Comparison of ENCODE assay signal across 20 mouse cellular contexts in the genomic region with DNA sequence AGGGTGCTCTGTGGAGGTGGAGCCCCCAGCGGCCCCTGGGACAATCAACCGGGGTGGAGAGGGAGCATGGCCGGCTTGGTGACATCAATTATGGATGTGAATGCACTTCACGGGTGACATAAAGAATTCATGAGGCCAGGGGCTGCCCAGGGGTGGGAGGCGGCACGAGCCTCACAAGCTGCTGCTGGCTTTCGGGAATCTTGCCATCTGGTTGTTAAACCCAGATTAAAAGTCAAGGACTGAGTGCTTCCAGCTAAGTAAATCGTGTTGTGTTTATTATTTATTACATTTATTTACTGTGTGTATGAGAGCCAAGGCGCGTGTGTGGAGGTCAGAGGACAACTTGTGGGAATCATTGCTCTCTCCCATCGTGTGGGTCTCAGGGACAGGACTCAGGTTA. TPM values are rescaled to one million over a fixed set of nuclear protein-coding genes. Genes with fewer than 3 reads are reported as not detected.
DNase-seq lines count a peak whose midpoint lies in the region; ATAC-seq and TF ChIP-seq lines count a peak whose summit lies in the region.
"Had no signal": no experiment of that assay in that cellular context is flagged by ENCODE, and none has a peak within 500 bp of the region (broad histone marks: within the 10 kb centered on the region; RNA-seq: fewer than 3 reads in every experiment).

No protein-coding gene starts in this region.

- DNase-seq in adrenal gland, postnatal 14 days, result peak; percentile 49
- DNase-seq in adrenal gland, postnatal 4 days (ENCODE audit: low spot score in 2 of 2), result no peak
- no peak for DNase-seq in lung, postnatal 0 days (ENCODE audit: low spot score)
- DNase-seq in hindbrain, postnatal 0 days (ENCODE audit: low spot score), result peak; percentile 30
- no peak for DNase-seq in thymus, postnatal 36 days
- no peak for DNase-seq in frontal cortex, postnatal 25 days (ENCODE audit: low spot score in 2 of 2)
- DNase-seq: cerebellum, adult 11 months; cerebellum, postnatal 36 days; heart, adult 11 months; kidney, adult 9 months; spleen, adult 18-20 months; thymus, adult 2 months had no signal

- H3K9me3 ChIP-seq in lung, embryonic 16.5 days (ENCODE audit: control insufficient read depth, low read length), result no peaks in the 10 kb centered on the region
- H3K9me3 ChIP-seq in lung, postnatal 0 days (ENCODE audit: low read length), result no peaks in the 10 kb centered on the region
- H3K9me3 ChIP-seq in hindbrain, postnatal 0 days (ENCODE audit: low read length), result no peaks in the 10 kb centered on the region
- no peaks in the 10 kb centered on the region for H3K9me3 ChIP-seq in neural tube, embryonic 14.5 days (ENCODE audit: control insufficient read depth, low read length)
- H3K9me3 ChIP-seq: forebrain, embryonic 15.5 days; limb, embryonic 12.5 days; liver, embryonic 15.5 days had no signal

- no peak for TF ChIP-seq EP300 in lung, postnatal 0 days (IDR thresholded peaks at IDR 0.05)

- 50% methylated on average over 11 of the region's 11 CpGs for WGBS in lung, embryonic 16.5 days
- WGBS in lung, postnatal 0 days, result 57% methylated on average over 11 of the region's 11 CpGs
- 29% methylated on average over 11 of the region's 11 CpGs for WGBS in hindbrain, postnatal 0 days
- 18% methylated on average over 11 of the region's 11 CpGs for WGBS in neural tube, embryonic 14.5 days

- no peak overlapping the region for H3K4me2 ChIP-seq in lung, embryonic 16.5 days (ENCODE audit: low read depth, low read length)
- H3K4me2 ChIP-seq in lung, postnatal 0 days (replicated peaks; ENCODE audit: low read depth, low read length), result no peak overlapping the region
- H3K4me2 ChIP-seq in hindbrain, postnatal 0 days (ENCODE audit: low read depth, low read length), result no peak overlapping the region
- H3K4me2 ChIP-seq in neural tube, embryonic 14.5 days (ENCODE audit: low read depth, low read length), result no peak overlapping the region
- H3K4me2 ChIP-seq: forebrain, embryonic 15.5 days; limb, embryonic 12.5 days; liver, embryonic 15.5 days had no signal

- H3K36me3 ChIP-seq in lung, embryonic 16.5 days (ENCODE audit: control insufficient read depth, insufficient read depth, low read length), result no peaks in the 10 kb centered on the region
- no peaks in the 10 kb centered on the region for H3K36me3 ChIP-seq in lung, postnatal 0 days (ENCODE audit: insufficient read depth, low read length)
- no peaks in the 10 kb centered on the region for H3K36me3 ChIP-seq in hindbrain, postnatal 0 days (ENCODE audit: insufficient read depth, low read length)
- no peaks in the 10 kb centered on the region for H3K36me3 ChIP-seq in neural tube, embryonic 14.5 days (ENCODE audit: control insufficient read depth, insufficient read depth, low read length)
- H3K36me3 ChIP-seq: forebrain, embryonic 15.5 days; limb, embryonic 12.5 days; liver, embryonic 15.5 days had no signal

- H3K4me3 ChIP-seq in lung, embryonic 16.5 days (ENCODE audit: low read length), result no peak overlapping the region
- no peak overlapping the region for H3K4me3 ChIP-seq in lung, postnatal 0 days (ENCODE audit: low read depth, low read length)
- no peak overlapping the region for H3K4me3 ChIP-seq in hindbrain, postnatal 0 days (ENCODE audit: low read length)
- no peak overlapping the region for H3K4me3 ChIP-seq in neural tube, embryonic 14.5 days (ENCODE audit: low read depth, low read length)
- H3K4me3 ChIP-seq: forebrain, embryonic 15.5 days; limb, embryonic 12.5 days; liver, embryonic 15.5 days had no signal

- peaks cover 16% of the 10 kb centered on the region for H3K4me1 ChIP-seq in lung, embryonic 16.5 days (replicated peaks; ENCODE audit: control insufficient read depth, insufficient read depth, low read length)
- peaks cover 10% of the 10 kb centered on the region; the same call in 1 of the 2 replicates for H3K4me1 ChIP-seq in lung, postnatal 0 days (ENCODE audit: insufficient read depth, low read depth, low read length)
- peaks cover 12% of the 10 kb centered on the region for H3K4me1 ChIP-seq in hindbrain, postnatal 0 days (ENCODE audit: insufficient read depth, low read length)
- H3K4me1 ChIP-seq in neural tube, embryonic 14.5 days (ENCODE audit: control insufficient read depth, insufficient read depth, low read length), result peaks cover 10% of the 10 kb centered on the region

- H3K27me3 ChIP-seq in lung, embryonic 16.5 days (ENCODE audit: control insufficient read depth, insufficient read depth, low read depth, low read length), result no peaks in the 10 kb centered on the region
- no peaks in the 10 kb centered on the region for H3K27me3 ChIP-seq in lung, postnatal 0 days (replicated peaks; ENCODE audit: insufficient read depth, low read length)
- H3K27me3 ChIP-seq in hindbrain, postnatal 0 days (ENCODE audit: insufficient read depth, low read length), result no peaks in the 10 kb centered on the region
- H3K27me3 ChIP-seq in neural tube, embryonic 14.5 days (ENCODE audit: control insufficient read depth, insufficient read depth, low read length), result no peaks in the 10 kb centered on the region
- H3K27me3 ChIP-seq: forebrain, embryonic 15.5 days; limb, embryonic 12.5 days had no signal

- H3K27ac ChIP-seq in lung, embryonic 16.5 days (ENCODE audit: low read length), result no peak overlapping the region
- H3K27ac ChIP-seq in lung, postnatal 0 days (ENCODE audit: low read length), result no peak overlapping the region
- no peak overlapping the region for H3K27ac ChIP-seq in hindbrain, postnatal 0 days
- 0 out of 2 replicates have a peak overlapping the region, but pooled peaks have one; percentile 10 for H3K27ac ChIP-seq in neural tube, embryonic 14.5 days (ENCODE audit: low read depth, low read length)
- H3K27ac ChIP-seq: forebrain, embryonic 15.5 days; limb, embryonic 12.5 days; liver, embryonic 15.5 days had no signal

- no peak for ATAC-seq in lung, embryonic 16.5 days (ENCODE audit: low read depth)
- ATAC-seq in lung, postnatal 0 days, result no peak
- ATAC-seq in hindbrain, postnatal 0 days, result no peak
- ATAC-seq in neural tube, embryonic 14.5 days (ENCODE audit: low read depth), result no peak
- ATAC-seq: forebrain, embryonic 15.5 days had no signal

- H3K9ac ChIP-seq in lung, embryonic 16.5 days (ENCODE audit: low read length), result 0 out of 2 replicates have a peak overlapping the region, but pooled peaks have one; percentile 3
- H3K9ac ChIP-seq in lung, postnatal 0 days (replicated peaks; ENCODE audit: low read depth), result no peak overlapping the region
- H3K9ac ChIP-seq in hindbrain, postnatal 0 days (replicated peaks; ENCODE audit: low read length), result no peak overlapping the region
- H3K9ac ChIP-seq in neural tube, embryonic 14.5 days (replicated peaks; ENCODE audit: low read depth, low read length), result no peak overlapping the region
- H3K9ac ChIP-seq: forebrain, embryonic 15.5 days; limb, embryonic 12.5 days; liver, embryonic 15.5 days had no signal

- TF ChIP-seq CTCF in lung, postnatal 0 days (IDR thresholded peaks at IDR 0.05), result no peak
- TF ChIP-seq CTCF in hindbrain, postnatal 0 days (IDR thresholded peaks at IDR 0.05; ENCODE audit: low read depth), result no peak

RNA-seq across cellular contexts. Expression of a gene that starts 3.4 kb away (rescaled TPM):
- 8.2 and 8.6 TPM in 2 replicates for total RNA-seq in adrenal gland, postnatal 14 days (2021)
- 1 to 10 TPM; 8.0 to 9.2 TPM for total RNA-seq in adrenal gland, postnatal 4 days (2021)
- polyA plus RNA-seq in lung, embryonic 16.5 days (2015; fragmentation: Nextera tagmentation; extraction: Ambion mirVana), result 15.5 and 17.3 TPM in 2 replicates
- 4.7 and 5.6 TPM in 2 replicates for polyA plus RNA-seq in lung, postnatal 0 days (2015; fragmentation: Nextera tagmentation; extraction: Ambion mirVana)
- 14.4 and 17.8 TPM in 2 replicates for total RNA-seq in hindbrain, postnatal 0 days (2014; rRNA removed)
- polyA plus RNA-seq in hindbrain, postnatal 0 days (2015; fragmentation: Nextera tagmentation; extraction: Ambion mirVana), result 6.9 and 7.1 TPM in 2 replicates
- 9.2 and 9.9 TPM in 2 replicates for polyA plus RNA-seq in neural tube, embryonic 14.5 days (2014; fragmentation: Nextera tagmentation; extraction: Ambion mirVana)

RNA-seq across cellular contexts. Expression of a gene that starts 18.0 kb away (rescaled TPM):
- 61.6 and 63.5 TPM in 2 replicates for total RNA-seq in adrenal gland, postnatal 14 days (2021)
- total RNA-seq in adrenal gland, postnatal 4 days (2021), result 10 to 100 TPM; 65.9 to 66.3 TPM
- 93.0 and 110 TPM in 2 replicates for polyA plus RNA-seq in lung, embryonic 16.5 days (2015; fragmentation: Nextera tagmentation; extraction: Ambion mirVana)
- polyA plus RNA-seq in lung, postnatal 0 days (2015; fragmentation: Nextera tagmentation; extraction: Ambion mirVana), result 67.2 and 71.2 TPM in 2 replicates
- total RNA-seq in hindbrain, postnatal 0 days (2014; rRNA removed), result 58.1 and 59.0 TPM in 2 replicates
- 86.6 and 86.9 TPM in 2 replicates for polyA plus RNA-seq in hindbrain, postnatal 0 days (2015; fragmentation: Nextera tagmentation; extraction: Ambion mirVana)
- 68.6 and 69.7 TPM in 2 replicates for polyA plus RNA-seq in neural tube, embryonic 14.5 days (2014; fragmentation: Nextera tagmentation; extraction: Ambion mirVana)

RNA-seq across cellular contexts. Expression of a gene that starts 25.5 kb away (rescaled TPM):
- total RNA-seq in adrenal gland, postnatal 14 days (2021), result 11.9 and 15.2 TPM in 2 replicates
- 10 to 100 TPM in 1 of 2 experiments, 1 to 10 TPM in 1; 9.6 to 12.2 TPM for total RNA-seq in adrenal gland, postnatal 4 days (2021)
- polyA plus RNA-seq in lung, embryonic 16.5 days (2015; fragmentation: Nextera tagmentation; extraction: Ambion mirVana), result 1.2 and 1.7 TPM in 2 replicates
- 0.88 and 1.0 TPM in 2 replicates for polyA plus RNA-seq in lung, postnatal 0 days (2015; fragmentation: Nextera tagmentation; extraction: Ambion mirVana)
- total RNA-seq in hindbrain, postnatal 0 days (2014; rRNA removed), result 91.6 and 97.5 TPM in 2 replicates
- 12.9 and 13.2 TPM in 2 replicates for polyA plus RNA-seq in hindbrain, postnatal 0 days (2015; fragmentation: Nextera tagmentation; extraction: Ambion mirVana)
- 11.8 and 13.8 TPM in 2 replicates for polyA plus RNA-seq in neural tube, embryonic 14.5 days (2014; fragmentation: Nextera tagmentation; extraction: Ambion mirVana)

RNA-seq across cellular contexts. Expression of a gene that starts 43.9 kb away (rescaled TPM):
- 58.3 and 63.2 TPM in 2 replicates for total RNA-seq in adrenal gland, postnatal 14 days (2021)
- 10 to 100 TPM in 1 of 2 experiments, 1 to 10 TPM in 1; 5.5 to 10.1 TPM for total RNA-seq in adrenal gland, postnatal 4 days (2021)
- polyA plus RNA-seq in lung, embryonic 16.5 days (2015; fragmentation: Nextera tagmentation; extraction: Ambion mirVana), result 0.59 and 1.4 TPM in 2 replicates
- polyA plus RNA-seq in lung, postnatal 0 days (2015; fragmentation: Nextera tagmentation; extraction: Ambion mirVana), result 36.3 and 50.6 TPM in 2 replicates
- 0.21 TPM in 1 of 2 replicates, not detected in the other for total RNA-seq in hindbrain, postnatal 0 days (2014; rRNA removed)
- 0.90 and 0.95 TPM in 2 replicates for polyA plus RNA-seq in hindbrain, postnatal 0 days (2015; fragmentation: Nextera tagmentation; extraction: Ambion mirVana)
- polyA plus RNA-seq in neural tube, embryonic 14.5 days (2014; fragmentation: Nextera tagmentation; extraction: Ambion mirVana), result 0.24 TPM in 2 replicates
- total RNA-seq: MEL had no signal
- polyA plus RNA-seq: limb, embryonic 12.5 days; stomach, embryonic 14.5 days had no signal

RNA-seq across cellular contexts. Expression of a gene that starts 48.3 kb away (rescaled TPM):
- 91.4 and 109 TPM in 2 replicates for total RNA-seq in adrenal gland, postnatal 14 days (2021)
- 10 to 100 TPM; 23.1 to 30.6 TPM for total RNA-seq in adrenal gland, postnatal 4 days (2021)
- polyA plus RNA-seq in lung, embryonic 16.5 days (2015; fragmentation: Nextera tagmentation; extraction: Ambion mirVana), result 1.3 and 2.1 TPM in 2 replicates
- 3.2 and 4.3 TPM in 2 replicates for polyA plus RNA-seq in lung, postnatal 0 days (2015; fragmentation: Nextera tagmentation; extraction: Ambion mirVana)
- 2.2 and 3.3 TPM in 2 replicates for total RNA-seq in hindbrain, postnatal 0 days (2014; rRNA removed)
- 4.1 and 4.4 TPM in 2 replicates for polyA plus RNA-seq in hindbrain, postnatal 0 days (2015; fragmentation: Nextera tagmentation; extraction: Ambion mirVana)
- polyA plus RNA-seq in neural tube, embryonic 14.5 days (2014; fragmentation: Nextera tagmentation; extraction: Ambion mirVana), result 0.95 and 1.9 TPM in 2 replicates
- total RNA-seq: hematopoietic stem cell, adult 5-6 weeks; MEL had no signal

Comparison
In these comparisons a context has a peak if more than half of its experiments do, and no peak if none do; other contexts are left out.
1. DNase-seq: peak in adrenal gland, postnatal 14 days (single experiment) and hindbrain, postnatal 0 days (single experiment); none in adrenal gland, postnatal 4 days (0 of 2), lung, postnatal 0 days (single experiment), thymus, postnatal 36 days (0 of 2) and frontal cortex, postnatal 25 days (0 of 2).